In the genomic region with DNA sequence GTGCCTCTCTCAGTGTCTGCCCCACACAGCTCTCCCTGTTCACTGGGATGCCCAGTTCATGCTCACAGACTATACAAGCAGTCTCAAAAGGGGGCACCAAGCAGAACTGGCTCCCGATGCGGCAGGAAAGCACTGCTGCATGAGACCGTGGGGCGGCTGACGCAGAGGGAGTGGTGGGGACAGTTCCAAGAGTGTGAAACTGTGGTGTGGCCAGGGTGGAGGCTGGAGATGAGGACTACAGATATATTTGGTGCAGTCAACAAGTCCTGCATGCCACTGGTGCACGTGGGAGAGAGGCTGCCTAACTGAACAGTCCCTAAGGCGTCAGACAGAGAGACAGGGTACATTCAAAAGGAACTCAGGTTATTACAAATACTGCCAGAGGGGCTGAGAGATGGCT, we compare ENCODE assay signal across 8 mouse cellular contexts. TPM values are rescaled to one million over a fixed set of nuclear protein-coding genes. Genes with fewer than 3 reads are reported as not detected.
A peak's percentile ranks its signal among the peaks of the same experiment; 100 is the strongest.
DNase-seq lines count a peak whose midpoint lies in the region; ATAC-seq and TF ChIP-seq lines count a peak whose summit lies in the region.

No protein-coding gene starts in this region.

- peaks cover 10% of the 10 kb centered on the region; the same call in 1 of the 2 replicates for H3K4me1 ChIP-seq in hindbrain, embryonic 10.5 days (replicated peaks)
- H3K4me1 ChIP-seq in hindbrain, embryonic 12.5 days = peaks cover 3% of the 10 kb centered on the region; the same call in 1 of the 2 replicates
- peaks cover 7% of the 10 kb centered on the region for H3K4me1 ChIP-seq in bone marrow, adult 2 months (ENCODE audit: control insufficient read depth, insufficient read depth, low read length)

- no peak for DNase-seq in hindbrain, embryonic 10.5 days (ENCODE audit: low spot score)
- DNase-seq in heart, postnatal 14 days = peak; percentile 33 to 43
- DNase-seq in lung, postnatal 25 days (ENCODE audit: low spot score) = peak; percentile 34
- DNase-seq in adrenal gland, postnatal 14 days = no peak
- no peak for DNase-seq in cerebellum, adult 8-10 months
- DNase-seq in cerebellum, adult 11-12 months = no peak

- TF ChIP-seq POLR2A in bone marrow, adult 2 months (IDR thresholded peaks at IDR 0.05; ENCODE audit: borderline replicate concordance, control insufficient read depth, low read depth, low read length) = 0 out of 2 replicates have a peak, but pooled peaks have one; percentile 42

- no peaks in the 10 kb centered on the region for H3K27me3 ChIP-seq in hindbrain, embryonic 10.5 days (ENCODE audit: insufficient read depth, poor library complexity, severe bottlenecking)
- no peaks in the 10 kb centered on the region; the same call in 1 of the 2 replicates for H3K27me3 ChIP-seq in hindbrain, embryonic 12.5 days

- WGBS in hindbrain, embryonic 10.5 days = 85% methylated on average over 7 of the region's 7 CpGs
- 72% methylated on average over 7 of the region's 7 CpGs for WGBS in hindbrain, embryonic 12.5 days
- WGBS in bone marrow, adult 2 months = 2% methylated on average over 7 of the region's 7 CpGs

- TF ChIP-seq CTCF in bone marrow, adult 2 months (IDR thresholded peaks at IDR 0.05; ENCODE audit: control insufficient read depth, insufficient read depth, low read length) = no peak

- intact Hi-C loops in heart, postnatal 14 days (cut with DNase I) = loop anchor here (5.0 kb wide), 1 partner anchor 163 kb away; no protein-coding TSS in a partner anchor

- ATAC-seq in hindbrain, embryonic 12.5 days (ENCODE audit: low FRiP score) = no peak

- no peak overlapping the region for H3K4me3 ChIP-seq in hindbrain, embryonic 10.5 days
- no peak overlapping the region for H3K4me3 ChIP-seq in hindbrain, embryonic 12.5 days
- peak overlapping the region; percentile 19 for H3K4me3 ChIP-seq in bone marrow, adult 2 months (replicated peaks; ENCODE audit: control insufficient read depth, low read depth, low read length)

- H3K36me3 ChIP-seq in hindbrain, embryonic 10.5 days = no peaks in the 10 kb centered on the region
- no peaks in the 10 kb centered on the region for H3K36me3 ChIP-seq in hindbrain, embryonic 12.5 days

- H3K4me2 ChIP-seq in hindbrain, embryonic 12.5 days (replicated peaks) = no peak overlapping the region

- no peak overlapping the region for H3K9ac ChIP-seq in hindbrain, embryonic 12.5 days

- H3K27ac ChIP-seq in hindbrain, embryonic 10.5 days = peak overlapping the region; percentile 19
- H3K27ac ChIP-seq in hindbrain, embryonic 12.5 days = no peak overlapping the region
- peak overlapping the region; percentile 89 for H3K27ac ChIP-seq in bone marrow, adult 2 months (ENCODE audit: control insufficient read depth, insufficient read depth, low read depth, low read length, poor library complexity)

- H3K9me3 ChIP-seq in hindbrain, embryonic 10.5 days = no peaks in the 10 kb centered on the region
- no peaks in the 10 kb centered on the region for H3K9me3 ChIP-seq in hindbrain, embryonic 12.5 days (replicated peaks)

RNA-seq across cellular contexts. Expression of a gene that starts 22.2 kb away (rescaled TPM):
- 222 and 248 TPM in 2 replicates for polyA plus RNA-seq in hindbrain, embryonic 10.5 days (2016; fragmentation: Nextera tagmentation; extraction: Ambion mirVana)
- polyA plus RNA-seq in hindbrain, embryonic 12.5 days (2016; fragmentation: Nextera tagmentation; extraction: Ambion mirVana) = 186 and 188 TPM in 2 replicates
- polyA plus RNA-seq in bone marrow, adult 2 months (2011; ENCODE audit: insufficient read depth, insufficient read length, low replicate concordance, missing spikeins) = 26.2 and 95.5 TPM in 2 replicates
- total RNA-seq in heart, postnatal 14 days (2021) = 100 to 1,000 TPM; 338 to 341 TPM
- total RNA-seq in adrenal gland, postnatal 14 days (2021) = 332 and 338 TPM in 2 replicates

RNA-seq across cellular contexts. Expression of a gene that starts 23.5 kb away (rescaled TPM):
- 16.7 and 17.2 TPM in 2 replicates for polyA plus RNA-seq in hindbrain, embryonic 10.5 days (2016; fragmentation: Nextera tagmentation; extraction: Ambion mirVana)
- 30.5 and 31.1 TPM in 2 replicates for polyA plus RNA-seq in hindbrain, embryonic 12.5 days (2016; fragmentation: Nextera tagmentation; extraction: Ambion mirVana)
- polyA plus RNA-seq in bone marrow, adult 2 months (2011; ENCODE audit: insufficient read depth, insufficient read length, low replicate concordance, missing spikeins) = 15.3 and 24.5 TPM in 2 replicates
- total RNA-seq in heart, postnatal 14 days (2021) = 10 to 100 TPM; 45.9 to 46.5 TPM
- total RNA-seq in adrenal gland, postnatal 14 days (2021) = 42.9 and 43.6 TPM in 2 replicates

RNA-seq across cellular contexts. Expression of a gene that starts 34.4 kb away (rescaled TPM):
- polyA plus RNA-seq in hindbrain, embryonic 10.5 days (2016; fragmentation: Nextera tagmentation; extraction: Ambion mirVana) = 1.1 and 1.4 TPM in 2 replicates
- polyA plus RNA-seq in hindbrain, embryonic 12.5 days (2016; fragmentation: Nextera tagmentation; extraction: Ambion mirVana) = 1.4 and 1.8 TPM in 2 replicates
- 0.41 TPM in 1 of 2 replicates, not detected in the other for polyA plus RNA-seq in bone marrow, adult 2 months (2011; ENCODE audit: insufficient read depth, insufficient read length, low replicate concordance, missing spikeins)
- total RNA-seq in heart, postnatal 14 days (2021) = under 1 TPM; 0.53 to 0.61 TPM
- total RNA-seq in adrenal gland, postnatal 14 days (2021) = 0.82 and 1.2 TPM in 2 replicates

Comparison
In these comparisons a context has a peak if more than half of its experiments do, and no peak if none do; other contexts are left out.
1. DNase-seq: peak in heart, postnatal 14 days (2 of 2) and lung, postnatal 25 days (single experiment); none in hindbrain, embryonic 10.5 days (single experiment), adrenal gland, postnatal 14 days (single experiment), cerebellum, adult 8-10 months (single experiment) and cerebellum, adult 11-12 months (single experiment).